In genomic region chr17:88329715-88330114, GRCm38 (mm10) we compare ENCODE assay signal across 8 mouse cellular contexts.
DNase-seq lines count a peak whose midpoint lies in the region; ATAC-seq and TF ChIP-seq lines count a peak whose summit lies in the region.

No protein-coding gene starts in this region.

- no peak overlapping the region for H3K27ac ChIP-seq in forebrain, embryonic 14.5 days (ENCODE audit: low read depth, low read length)
- H3K27ac ChIP-seq in forebrain, embryonic 10.5 days, result no peak overlapping the region
- peak overlapping the region; percentile 28; the same call in 1 of the 2 replicates for H3K27ac ChIP-seq in heart, embryonic 12.5 days (ENCODE audit: poor library complexity, severe bottlenecking)
- no peak overlapping the region for H3K27ac ChIP-seq in lung, embryonic 14.5 days (ENCODE audit: low read depth)
- H3K27ac ChIP-seq in neural tube, embryonic 15.5 days (replicated peaks), result no peak overlapping the region
- no peak overlapping the region for H3K27ac ChIP-seq in intestine, embryonic 16.5 days (ENCODE audit: low read length)

- no peak for TF ChIP-seq CTCF in lung, embryonic 14.5 days (IDR thresholded peaks at IDR 0.05; ENCODE audit: low read depth)

- H3K9ac ChIP-seq in forebrain, embryonic 14.5 days (ENCODE audit: low read length), result no peak overlapping the region
- no peak overlapping the region for H3K9ac ChIP-seq in heart, embryonic 12.5 days
- no peak overlapping the region for H3K9ac ChIP-seq in lung, embryonic 14.5 days
- H3K9ac ChIP-seq in neural tube, embryonic 15.5 days (replicated peaks), result no peak overlapping the region
- no peak overlapping the region for H3K9ac ChIP-seq in intestine, embryonic 16.5 days (ENCODE audit: low read depth, low read length)

- DNase-seq in forebrain, embryonic 14.5 days (ENCODE audit: low spot score), result peak; percentile 23
- no peak for DNase-seq in forebrain, embryonic 10.5 days (ENCODE audit: extremely low spot score, low spot score)
- DNase-seq in urinary bladder, postnatal 14 days (ENCODE audit: low spot score), result peak; percentile 40
- no peak for DNase-seq in urinary bladder, adult 18-20 months (ENCODE audit: low spot score in 2 of 2)
- DNase-seq in lung, embryonic 14.5 days, result peak; percentile 84

- H3K9me3 ChIP-seq in forebrain, embryonic 14.5 days (replicated peaks; ENCODE audit: control insufficient read depth, low read length), result 0 out of 2 replicates have a peak, but pooled peaks cover 2% of the 10 kb centered on the region
- H3K9me3 ChIP-seq in forebrain, embryonic 10.5 days, result peaks cover 13% of the 10 kb centered on the region
- H3K9me3 ChIP-seq in heart, embryonic 12.5 days (replicated peaks), result peaks cover 14% of the 10 kb centered on the region
- no peaks in the 10 kb centered on the region for H3K9me3 ChIP-seq in lung, embryonic 14.5 days (ENCODE audit: low read depth, low read length)
- H3K9me3 ChIP-seq in neural tube, embryonic 15.5 days (replicated peaks), result no peaks in the 10 kb centered on the region
- H3K9me3 ChIP-seq in intestine, embryonic 16.5 days (ENCODE audit: control insufficient read depth, low read length), result no peaks in the 10 kb centered on the region

- peaks cover 11% of the 10 kb centered on the region for H3K4me1 ChIP-seq in forebrain, embryonic 14.5 days (ENCODE audit: control insufficient read depth, insufficient read depth, low read length)
- H3K4me1 ChIP-seq in forebrain, embryonic 10.5 days, result peaks cover 46% of the 10 kb centered on the region
- peaks cover 29% of the 10 kb centered on the region for H3K4me1 ChIP-seq in heart, embryonic 12.5 days (replicated peaks)
- H3K4me1 ChIP-seq in lung, embryonic 14.5 days (ENCODE audit: insufficient read depth), result no peaks in the 10 kb centered on the region
- H3K4me1 ChIP-seq in neural tube, embryonic 15.5 days, result peaks cover 25% of the 10 kb centered on the region
- no peaks in the 10 kb centered on the region for H3K4me1 ChIP-seq in intestine, embryonic 16.5 days (ENCODE audit: control insufficient read depth, insufficient read depth, low read length)

- H3K27me3 ChIP-seq in forebrain, embryonic 14.5 days (replicated peaks; ENCODE audit: control insufficient read depth, insufficient read depth, low read length), result no peaks in the 10 kb centered on the region
- H3K27me3 ChIP-seq in forebrain, embryonic 10.5 days (ENCODE audit: poor library complexity, severe bottlenecking), result peaks cover 48% of the 10 kb centered on the region
- no peaks in the 10 kb centered on the region for H3K27me3 ChIP-seq in heart, embryonic 12.5 days (replicated peaks)
- H3K27me3 ChIP-seq in lung, embryonic 14.5 days (ENCODE audit: insufficient read depth, low read length), result no peaks in the 10 kb centered on the region
- H3K27me3 ChIP-seq in neural tube, embryonic 15.5 days (replicated peaks), result peaks cover 3% of the 10 kb centered on the region; the same call in 1 of the 2 replicates
- no peaks in the 10 kb centered on the region for H3K27me3 ChIP-seq in intestine, embryonic 16.5 days (replicated peaks; ENCODE audit: control insufficient read depth, insufficient read depth, low read length)

- H3K4me3 ChIP-seq in forebrain, embryonic 14.5 days (ENCODE audit: low read depth, low read length), result no peak overlapping the region
- no peak overlapping the region for H3K4me3 ChIP-seq in forebrain, embryonic 10.5 days
- no peak overlapping the region for H3K4me3 ChIP-seq in heart, embryonic 12.5 days
- no peak overlapping the region for H3K4me3 ChIP-seq in lung, embryonic 14.5 days (ENCODE audit: low read depth, low read length)
- no peak overlapping the region for H3K4me3 ChIP-seq in neural tube, embryonic 15.5 days (replicated peaks)
- H3K4me3 ChIP-seq in intestine, embryonic 16.5 days (ENCODE audit: low read length), result no peak overlapping the region

- 68% methylated on average over 9 of the region's 9 CpGs for WGBS in forebrain, embryonic 14.5 days
- 78% methylated on average over 9 of the region's 9 CpGs for WGBS in forebrain, embryonic 10.5 days
- 31% methylated on average over 9 of the region's 9 CpGs for WGBS in heart, embryonic 12.5 days
- WGBS in lung, embryonic 14.5 days, result 35% methylated on average over 9 of the region's 9 CpGs
- WGBS in neural tube, embryonic 15.5 days, result 66% methylated on average over 9 of the region's 9 CpGs
- WGBS in intestine, embryonic 16.5 days, result 55% methylated on average over 9 of the region's 9 CpGs

- no peaks in the 10 kb centered on the region for H3K36me3 ChIP-seq in forebrain, embryonic 14.5 days (ENCODE audit: control insufficient read depth, insufficient read depth, low read length)
- H3K36me3 ChIP-seq in forebrain, embryonic 10.5 days (replicated peaks), result 0 out of 2 replicates have a peak, but pooled peaks cover 3% of the 10 kb centered on the region
- H3K36me3 ChIP-seq in heart, embryonic 12.5 days, result no peaks in the 10 kb centered on the region
- H3K36me3 ChIP-seq in lung, embryonic 14.5 days (ENCODE audit: insufficient read depth), result no peaks in the 10 kb centered on the region
- H3K36me3 ChIP-seq in neural tube, embryonic 15.5 days, result no peaks in the 10 kb centered on the region
- H3K36me3 ChIP-seq in intestine, embryonic 16.5 days (ENCODE audit: control insufficient read depth, insufficient read depth, low read length), result no peaks in the 10 kb centered on the region

- H3K4me2 ChIP-seq in forebrain, embryonic 14.5 days (ENCODE audit: low read length), result no peak overlapping the region
- peak overlapping the region; percentile 33 for H3K4me2 ChIP-seq in heart, embryonic 12.5 days
- no peak overlapping the region for H3K4me2 ChIP-seq in lung, embryonic 14.5 days
- H3K4me2 ChIP-seq in neural tube, embryonic 15.5 days, result no peak overlapping the region
- H3K4me2 ChIP-seq in intestine, embryonic 16.5 days (ENCODE audit: low read depth, low read length), result no peak overlapping the region

- no peak for ATAC-seq in forebrain, embryonic 14.5 days
- no peak for ATAC-seq in heart, embryonic 12.5 days (ENCODE audit: insufficient number of reproducible peaks, low FRiP score)
- ATAC-seq in lung, embryonic 14.5 days (ENCODE audit: insufficient read depth), result peak; percentile 69
- ATAC-seq in neural tube, embryonic 15.5 days (ENCODE audit: low FRiP score), result no peak
- ATAC-seq in intestine, embryonic 16.5 days, result no peak

Comparison
In these comparisons a context has a peak if more than half of its experiments do, and no peak if none do; other contexts are left out.
1. DNase-seq: peak in forebrain, embryonic 14.5 days (single experiment), urinary bladder, postnatal 14 days (single experiment) and lung, embryonic 14.5 days (single experiment); none in forebrain, embryonic 10.5 days (single experiment) and urinary bladder, adult 18-20 months (0 of 2).